Mouse (Mus musculus) heart, embryonic 11.5 days (tissue): ENCODE results near the gene Syt6. TPM values are rescaled to one million over a fixed set of nuclear protein-coding genes. Genes with fewer than 3 reads are reported as not detected.

Experiments used
- ATAC-seq: fragments of 200-750 bp; cut with Nextera tagmentation; replicated peaks from 2 replicates; pipeline ENCODE4 v1.8.0; 2017; ENCODE audit warnings: moderate library complexity; ENCODE audit not compliant: insufficient number of reproducible peaks, low FRiP score, low TSS enrichment
- H3K27ac ChIP-seq: fragments of 300-500 bp; sonication (generic); 2 replicates; pipeline ENCODE4 v1.5.1; 2014; ENCODE audit warnings: mild to moderate bottlenecking, low read depth, low read length
- H3K27me3 ChIP-seq: fragments of 300-500 bp; sonication (generic); 2 replicates; pipeline ENCODE4 v1.6.1; 2014; ENCODE audit warnings: mild to moderate bottlenecking, low read length, mixed read lengths; ENCODE audit not compliant: control insufficient read depth, insufficient read depth
- H3K36me3 ChIP-seq: fragments of 300-500 bp; sonication (generic); 2 replicates; pipeline ENCODE4 v1.6.1; 2014; ENCODE audit warnings: mild to moderate bottlenecking, low read length, moderate library complexity, mixed read lengths; ENCODE audit not compliant: control insufficient read depth, insufficient read depth
- H3K4me1 ChIP-seq: fragments of 300-500 bp; sonication (generic); 2 replicates; pipeline ENCODE4 v1.6.1; 2014; ENCODE audit warnings: low read length; ENCODE audit not compliant: control insufficient read depth, insufficient read depth
- H3K4me2 ChIP-seq: fragments of 300-500 bp; sonication (generic); 2 replicates; pipeline ENCODE4 v1.6.1; 2014; ENCODE audit warnings: mild to moderate bottlenecking, moderate library complexity
- H3K4me3 ChIP-seq: fragments of 300-500 bp; sonication (generic); 2 replicates; pipeline ENCODE4 v1.5.1; 2014; ENCODE audit warnings: low read depth, low read length
- H3K9ac ChIP-seq: fragments of 300-500 bp; sonication (generic); 2 replicates; pipeline ENCODE4 v1.6.1; 2014; ENCODE audit warnings: mild to moderate bottlenecking, low read depth, low read length, moderate library complexity
- H3K9me3 ChIP-seq: fragments of 300-500 bp; sonication (generic); replicated peaks from 2 replicates; pipeline ENCODE4 v1.6.1; 2016; ENCODE audit warnings: low read length; ENCODE audit not compliant: control insufficient read depth
- WGBS: fragments of 180-500 bp; shearing (Covaris S2); extraction: QIAGEN DNeasy Blood & Tissue Kit; methylation state at CpG from one replicate; pipeline ENCODE4 v1.1.7; 2014; ENCODE audit not compliant: insufficient replicate concordance; 5-methylcytosine and 5-hydroxymethylcytosine counted together
- polyA plus RNA-seq: library from polyadenylated mRNA; unstranded; fragments of >200 nt; fragmentation: Nextera tagmentation; extraction: Ambion mirVana; gene quantifications from 2 replicates; pipeline ENCODE4 v1.2.1, GENCODE M21; 2014

Gene Syt6
- polyA plus RNA-seq, 1 experiment from 2014 or later, result 0.59 TPM

GRCm38 (mm10) chr3:103606660-103607595, 31.9 kb downstream of the Syt6 start:
- H3K4me3 ChIP-seq, result no peak overlapping the region
- 73% methylated on average over 13 of the region's 13 CpGs for WGBS
- H3K9me3 ChIP-seq, result no peaks in the 10 kb centered on the region
- H3K27me3 ChIP-seq, result no peaks in the 10 kb centered on the region
- no peaks in the 10 kb centered on the region for H3K4me1 ChIP-seq
- no peaks in the 10 kb centered on the region for H3K36me3 ChIP-seq
- no peak overlapping the region for H3K9ac ChIP-seq
- H3K4me2 ChIP-seq, result no peak overlapping the region
- no peak for ATAC-seq
- H3K27ac ChIP-seq, result no peak overlapping the region

- Histone ChIP-seq H3K9me3 (no peaks in the 10 kb centered on the region), H3K27me3 (no peaks in the 10 kb centered on the region), H3K4me3 (no peak overlapping the region), H3K4me1 (no peaks in the 10 kb centered on the region), H3K27ac (no peak overlapping the region), H3K36me3 (no peaks in the 10 kb centered on the region), H3K9ac (no peak overlapping the region), H3K4me2 (no peak overlapping the region)
- no peak for ATAC-seq
- 82% methylated on average over 5 of the region's 5 CpGs for WGBS
Observed at GRCm38 (mm10) chr3:103610231-103610630, 35.2 kb downstream of the Syt6 start.

GRCm38 (mm10) chr3:103612636-103613355, 37.8 kb downstream of the Syt6 start:
- H3K4me2 ChIP-seq, result no peak overlapping the region
- no peak overlapping the region for H3K4me3 ChIP-seq
- WGBS, result 50% methylated on average over 9 of the region's 9 CpGs
- no peaks in the 10 kb centered on the region for H3K36me3 ChIP-seq
- no peaks in the 10 kb centered on the region for H3K27me3 ChIP-seq
- no peak overlapping the region for H3K27ac ChIP-seq
- H3K9ac ChIP-seq, result no peak overlapping the region
- H3K4me1 ChIP-seq, result no peaks in the 10 kb centered on the region
- no peaks in the 10 kb centered on the region for H3K9me3 ChIP-seq
- ATAC-seq, result no peak

- H3K27me3 ChIP-seq, result no peaks in the 10 kb centered on the region
- no peak overlapping the region for H3K9ac ChIP-seq
- no peak overlapping the region for H3K27ac ChIP-seq
- H3K36me3 ChIP-seq, result no peaks in the 10 kb centered on the region
- no peaks in the 10 kb centered on the region for H3K9me3 ChIP-seq
- no peaks in the 10 kb centered on the region for H3K4me1 ChIP-seq
- no peak overlapping the region for H3K4me2 ChIP-seq
- no peak for ATAC-seq
- no peak overlapping the region for H3K4me3 ChIP-seq
- 76% methylated on average over 4 of the region's 4 CpGs for WGBS
Observed at GRCm38 (mm10) chr3:103615621-103616020, 40.6 kb downstream of the Syt6 start.

GRCm38 (mm10) chr3:103616981-103617380, 42.0 kb downstream of the Syt6 start:
- Histone ChIP-seq H3K4me2 (no peak overlapping the region), H3K9me3 (no peaks in the 10 kb centered on the region), H3K4me1 (no peaks in the 10 kb centered on the region), H3K36me3 (no peaks in the 10 kb centered on the region), H3K9ac (no peak overlapping the region), H3K27me3 (no peaks in the 10 kb centered on the region), H3K4me3 (no peak overlapping the region), H3K27ac (no peak overlapping the region)
- no peak for ATAC-seq
- 27% methylated on average over 6 of the region's 6 CpGs for WGBS

- H3K4me2 ChIP-seq, result no peak overlapping the region
- H3K27ac ChIP-seq, result no peak overlapping the region
- H3K9ac ChIP-seq, result no peak overlapping the region
- H3K4me1 ChIP-seq, result no peaks in the 10 kb centered on the region
- 60% methylated on average over 11 of the region's 11 CpGs for WGBS
- H3K4me3 ChIP-seq, result no peak overlapping the region
- H3K36me3 ChIP-seq, result no peaks in the 10 kb centered on the region
- H3K27me3 ChIP-seq, result no peaks in the 10 kb centered on the region
- H3K9me3 ChIP-seq, result no peaks in the 10 kb centered on the region
- ATAC-seq, result no peak
Observed at GRCm38 (mm10) chr3:103620101-103620500, 45.1 kb downstream of the Syt6 start.

- no peak overlapping the region for H3K27ac ChIP-seq
- WGBS, result 83% methylated on average over 10 of the region's 10 CpGs
- ATAC-seq, result no peak
Observed at GRCm38 (mm10) chr3:103623893-103624470, 49.0 kb downstream of the Syt6 start.

GRCm38 (mm10) chr3:103624591-103625051, 49.6 kb downstream of the Syt6 start:
- no peak overlapping the region for H3K4me3 ChIP-seq
- H3K27ac ChIP-seq, result no peak overlapping the region
- WGBS, result 47% methylated on average over 5 of the region's 5 CpGs
- H3K36me3 ChIP-seq, result no peaks in the 10 kb centered on the region
- H3K27me3 ChIP-seq, result no peaks in the 10 kb centered on the region
- H3K9me3 ChIP-seq, result no peaks in the 10 kb centered on the region; the same call in 1 of the 2 replicates
- no peak overlapping the region for H3K9ac ChIP-seq
- no peak for ATAC-seq
- no peak overlapping the region for H3K4me2 ChIP-seq
- H3K4me1 ChIP-seq, result no peaks in the 10 kb centered on the region

More at GRCm38 (mm10) chr3:103623893-103624470, 49.0 kb downstream of the Syt6 start:
- H3K27me3 ChIP-seq, result no peaks in the 10 kb centered on the region
- H3K9ac ChIP-seq, result no peak overlapping the region
- no peaks in the 10 kb centered on the region for H3K36me3 ChIP-seq
- H3K9me3 ChIP-seq, result no peaks in the 10 kb centered on the region; the same call in 1 of the 2 replicates
- no peak overlapping the region for H3K4me3 ChIP-seq
- H3K4me1 ChIP-seq, result no peaks in the 10 kb centered on the region
- H3K4me2 ChIP-seq, result no peak overlapping the region
